Mouse (Mus musculus): ENCODE data around the gene Trappc2l. TPM values are rescaled to one million over a fixed set of nuclear protein-coding genes. Genes with fewer than 3 reads are reported as not detected.

Gene Trappc2l
- polyA plus RNA-seq, 1 experiment from 2014 or later = 87.9 TPM

GRCm38 (mm10) chr8:122646337-122646736 lies 34.9 kb downstream of the Trappc2l start:
- H3K36me3 ChIP-seq = peaks cover 36% of the 10 kb centered on the region
- no peak overlapping the region for H3K27ac ChIP-seq (replicated peaks)
- ATAC-seq (replicated peaks) = no peak
- no peak overlapping the region for H3K4me3 ChIP-seq
- no peaks in the 10 kb centered on the region for H3K27me3 ChIP-seq
- H3K9ac ChIP-seq (replicated peaks) = no peak overlapping the region
- 89% methylated on average over 16 of the region's 16 CpGs for WGBS
- H3K4me2 ChIP-seq (replicated peaks) = no peak overlapping the region
- H3K4me1 ChIP-seq = peaks cover 12% of the 10 kb centered on the region
- no peaks in the 10 kb centered on the region for H3K9me3 ChIP-seq

- H3K27me3 ChIP-seq = no peaks in the 10 kb centered on the region
- WGBS = 83% methylated on average over 15 of the region's 15 CpGs
- peaks cover 11% of the 10 kb centered on the region for H3K4me1 ChIP-seq
- no peak overlapping the region for H3K9ac ChIP-seq (replicated peaks)
- no peak overlapping the region for H3K27ac ChIP-seq (replicated peaks)
- no peaks in the 10 kb centered on the region for H3K9me3 ChIP-seq
- no peak for ATAC-seq (replicated peaks)
- H3K4me2 ChIP-seq (replicated peaks) = no peak overlapping the region
- H3K36me3 ChIP-seq = peaks cover 31% of the 10 kb centered on the region
- H3K4me3 ChIP-seq = no peak overlapping the region
Observed at GRCm38 (mm10) chr8:122648192-122648970, 36.9 kb downstream of the Trappc2l start.

- H3K4me3 ChIP-seq = no peak overlapping the region
- H3K4me2 ChIP-seq (replicated peaks) = no peak overlapping the region
- 0 out of 2 replicates have a peak, but pooled peaks have one; percentile 35 for ATAC-seq (replicated peaks)
- no peaks in the 10 kb centered on the region for H3K9me3 ChIP-seq
- 65% methylated on average over 16 of the region's 16 CpGs for WGBS
- peaks cover 11% of the 10 kb centered on the region for H3K4me1 ChIP-seq
- H3K27ac ChIP-seq (replicated peaks) = no peak overlapping the region
- H3K27me3 ChIP-seq = no peaks in the 10 kb centered on the region
- peaks cover 29% of the 10 kb centered on the region for H3K36me3 ChIP-seq
- no peak overlapping the region for H3K9ac ChIP-seq (replicated peaks)
Observed at GRCm38 (mm10) chr8:122651326-122651921, 40.0 kb downstream of the Trappc2l start.

- peaks cover 11% of the 10 kb centered on the region for H3K4me1 ChIP-seq
- no peak overlapping the region for H3K4me2 ChIP-seq (replicated peaks)
- peaks cover 20% of the 10 kb centered on the region for H3K36me3 ChIP-seq
- no peak overlapping the region for H3K27ac ChIP-seq (replicated peaks)
- H3K9ac ChIP-seq (replicated peaks) = no peak overlapping the region
- 84% methylated on average over 6 of the region's 6 CpGs for WGBS
- H3K9me3 ChIP-seq = no peaks in the 10 kb centered on the region
- no peak for ATAC-seq (replicated peaks)
- no peak overlapping the region for H3K4me3 ChIP-seq
- H3K27me3 ChIP-seq = no peaks in the 10 kb centered on the region
Observed at GRCm38 (mm10) chr8:122652643-122653042, 41.2 kb downstream of the Trappc2l start.

- no peak for ATAC-seq (replicated peaks)
- Histone ChIP-seq H3K4me2 (replicated peaks) (no peak overlapping the region), H3K27ac (replicated peaks) (no peak overlapping the region), H3K4me3 (no peak overlapping the region), H3K9ac (replicated peaks) (no peak overlapping the region), H3K27me3 (no peaks in the 10 kb centered on the region), H3K9me3 (no peaks in the 10 kb centered on the region), H3K36me3 (peaks cover 2% of the 10 kb centered on the region; the same call in 1 of the 2 replicates), H3K4me1 (peaks cover 11% of the 10 kb centered on the region)
- WGBS = 77% methylated on average over 7 of the region's 7 CpGs
Observed at GRCm38 (mm10) chr8:122654768-122655167, 43.3 kb downstream of the Trappc2l start.

GRCm38 (mm10) chr8:122656056-122656999 lies 44.9 kb downstream of the Trappc2l start:
- peaks cover 13% of the 10 kb centered on the region for H3K4me1 ChIP-seq
- no peaks in the 10 kb centered on the region for H3K36me3 ChIP-seq
- no peak overlapping the region for H3K27ac ChIP-seq (replicated peaks)
- H3K9me3 ChIP-seq = no peaks in the 10 kb centered on the region
- no peak overlapping the region for H3K4me2 ChIP-seq (replicated peaks)
- H3K4me3 ChIP-seq = no peak overlapping the region
- WGBS = 86% methylated on average over 13 of the region's 13 CpGs
- H3K27me3 ChIP-seq = no peaks in the 10 kb centered on the region
- H3K9ac ChIP-seq (replicated peaks) = no peak overlapping the region
- no peak for ATAC-seq (replicated peaks)

GRCm38 (mm10) chr8:122658149-122658806 lies 46.8 kb downstream of the Trappc2l start:
- WGBS = 78% methylated on average over 10 of the region's 10 CpGs
- Histone ChIP-seq H3K4me3 (no peak overlapping the region), H3K27ac (replicated peaks) (no peak overlapping the region), H3K36me3 (no peaks in the 10 kb centered on the region), H3K9me3 (no peaks in the 10 kb centered on the region), H3K9ac (replicated peaks) (no peak overlapping the region), H3K4me2 (replicated peaks) (no peak overlapping the region), H3K27me3 (no peaks in the 10 kb centered on the region), H3K4me1 (peaks cover 27% of the 10 kb centered on the region)
- no peak for ATAC-seq (replicated peaks)

- Histone ChIP-seq H3K9me3 (no peaks in the 10 kb centered on the region), H3K9ac (replicated peaks) (no peak overlapping the region), H3K27me3 (no peaks in the 10 kb centered on the region), H3K4me3 (no peak overlapping the region), H3K27ac (replicated peaks) (no peak overlapping the region), H3K36me3 (no peaks in the 10 kb centered on the region), H3K4me2 (replicated peaks) (no peak overlapping the region), H3K4me1 (peaks cover 32% of the 10 kb centered on the region)
- WGBS = 74% methylated on average over 9 of the region's 9 CpGs
- ATAC-seq (replicated peaks) = no peak
Observed at GRCm38 (mm10) chr8:122658807-122659160, 47.3 kb downstream of the Trappc2l start.

- ATAC-seq (replicated peaks) = no peak
- peaks cover 44% of the 10 kb centered on the region for H3K4me1 ChIP-seq
- no peaks in the 10 kb centered on the region for H3K36me3 ChIP-seq
- H3K27me3 ChIP-seq = no peaks in the 10 kb centered on the region
- no peak overlapping the region for H3K4me3 ChIP-seq
- 69% methylated on average over 2 of the region's 2 CpGs for WGBS
- no peak overlapping the region for H3K27ac ChIP-seq (replicated peaks)
- no peak overlapping the region for H3K9ac ChIP-seq (replicated peaks)
- no peak overlapping the region for H3K4me2 ChIP-seq (replicated peaks)
- no peaks in the 10 kb centered on the region for H3K9me3 ChIP-seq
Observed at GRCm38 (mm10) chr8:122660022-122660421, 48.6 kb downstream of the Trappc2l start.

- 0 out of 2 replicates have a peak overlapping the region, but pooled peaks have one; percentile 11 for H3K27ac ChIP-seq (replicated peaks)
- 39% methylated on average over 7 of the region's 7 CpGs for WGBS
- H3K4me3 ChIP-seq = no peak overlapping the region
- no peaks in the 10 kb centered on the region for H3K27me3 ChIP-seq
- peaks cover 55% of the 10 kb centered on the region for H3K4me1 ChIP-seq
- no peaks in the 10 kb centered on the region for H3K36me3 ChIP-seq
- H3K9ac ChIP-seq (replicated peaks) = no peak overlapping the region
- no peaks in the 10 kb centered on the region for H3K9me3 ChIP-seq
- ATAC-seq (replicated peaks) = no peak
- H3K4me2 ChIP-seq (replicated peaks) = no peak overlapping the region
Observed at GRCm38 (mm10) chr8:122661138-122661537, 49.7 kb downstream of the Trappc2l start.

GRCm38 (mm10) chr8:122661894-122662293 lies 50.5 kb downstream of the Trappc2l start:
- ATAC-seq (replicated peaks) = no peak
- Histone ChIP-seq H3K27ac (replicated peaks) (no peak overlapping the region), H3K9me3 (no peaks in the 10 kb centered on the region), H3K27me3 (no peaks in the 10 kb centered on the region), H3K4me2 (replicated peaks) (no peak overlapping the region), H3K4me3 (no peak overlapping the region), H3K4me1 (peaks cover 63% of the 10 kb centered on the region), H3K36me3 (no peaks in the 10 kb centered on the region), H3K9ac (replicated peaks) (no peak overlapping the region)
- WGBS = 87% methylated on average over 2 of the region's 2 CpGs
